Mouse (Mus musculus) embryo, embryonic 11.5 days (tissue): Measurements from ENCODE around the gene Akr1b10.
"Not testable (repeated sequence)": the region's sequence is repeated elsewhere in the genome, so short reads cannot be mapped to it uniquely, and the experiment has no call there.

Experiments used
- DNase-seq: peaks from one replicate; pipeline ENCODE4 v3.0.0-alpha.2; 2012; ENCODE audit warnings: low read depth, low spot score

The Akr1b10 gene

GRCm38 (mm10) chr6:34371700-34372351 lies 12.2 kb upstream of the Akr1b10 start:
- DNase-seq, result peak; percentile 69

GRCm38 (mm10) chr6:34373841-34374240 lies 10.2 kb upstream of the Akr1b10 start:
- DNase-seq, result no peak

GRCm38 (mm10) chr6:34375888-34376287 lies 8.1 kb upstream of the Akr1b10 start:
- not testable (repeated sequence) for DNase-seq

- DNase-seq, result no peak
Measured at GRCm38 (mm10) chr6:34383401-34383800, 617 bp upstream of the Akr1b10 start.

- no peak for DNase-seq
Measured at GRCm38 (mm10) chr6:34384701-34385370, 818 bp downstream of the Akr1b10 start.

- no peak for DNase-seq
Measured at GRCm38 (mm10) chr6:34388420-34389156, 4.6 kb downstream of the Akr1b10 start.

- DNase-seq, result no peak
Measured at GRCm38 (mm10) chr6:34395897-34396296, 11.9 kb downstream of the Akr1b10 start.

- no peak for DNase-seq
Measured at GRCm38 (mm10) chr6:34398431-34398830, 14.4 kb downstream of the Akr1b10 start.

GRCm38 (mm10) chr6:34399606-34400220 lies 15.7 kb downstream of the Akr1b10 start:
- DNase-seq, result no peak

- no peak for DNase-seq
Measured at GRCm38 (mm10) chr6:34400696-34401095, 16.7 kb downstream of the Akr1b10 start.

GRCm38 (mm10) chr6:34406746-34407145 lies 22.7 kb downstream of the Akr1b10 start:
- DNase-seq, result no peak

GRCm38 (mm10) chr6:34407403-34407802 lies 23.4 kb downstream of the Akr1b10 start:
- no peak for DNase-seq

- DNase-seq, result no peak
Measured at GRCm38 (mm10) chr6:34412023-34412422, 28.0 kb downstream of the Akr1b10 start, which contains the start of gene Akr1b7. Gene Akr1b7 (plus strand): TSS chr6:34412334.

- DNase-seq, result no peak
Measured at GRCm38 (mm10) chr6:34412688-34413087, 28.7 kb downstream of the Akr1b10 start.

- DNase-seq, result not testable (repeated sequence)
Measured at GRCm38 (mm10) chr6:34413386-34413785, 29.4 kb downstream of the Akr1b10 start.

GRCm38 (mm10) chr6:34416521-34416920 lies 32.5 kb downstream of the Akr1b10 start:
- DNase-seq, result no peak

- no peak for DNase-seq
Measured at GRCm38 (mm10) chr6:34419071-34419470, 35.1 kb downstream of the Akr1b10 start.

- DNase-seq, result no peak
Measured at GRCm38 (mm10) chr6:34439006-34439405, 55.0 kb downstream of the Akr1b10 start.

- DNase-seq, result no peak
Measured at GRCm38 (mm10) chr6:34441556-34442257, 57.7 kb downstream of the Akr1b10 start.

- no peak for DNase-seq
Measured at GRCm38 (mm10) chr6:34443791-34444190, 59.8 kb downstream of the Akr1b10 start.
